Mouse (Mus musculus): ENCODE measurements around the gene Prr5l. TPM values are rescaled to one million over a fixed set of nuclear protein-coding genes. Genes with fewer than 3 reads are reported as not detected.
A peak's percentile ranks its signal among the peaks of the same experiment; 100 is the strongest.

The Prr5l gene
- 6.0 and 6.3 TPM in 2 replicates for polyA plus RNA-seq (2015; fragmentation: Nextera tagmentation; extraction: Ambion mirVana)

DNA sequence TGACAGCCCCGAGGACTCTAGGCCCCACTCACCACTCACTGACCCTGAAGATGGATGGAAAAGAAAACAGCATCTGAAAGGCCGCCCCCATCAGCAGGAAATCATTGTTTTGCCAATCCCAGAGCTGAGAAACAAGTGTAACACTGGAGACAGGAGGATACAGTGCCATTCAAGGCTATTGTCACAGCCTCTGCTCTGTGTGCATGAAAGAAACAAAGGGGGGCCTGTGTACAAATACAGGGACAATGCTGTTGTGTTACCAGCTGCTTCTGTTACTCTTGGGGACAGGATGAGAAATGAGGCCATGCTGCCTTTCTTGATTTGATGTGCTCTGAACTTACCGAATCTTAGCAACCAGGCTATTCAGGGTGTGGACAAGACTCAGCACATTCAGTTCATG, at the start of gene Prr5l:
TSS of gene Prr5l (minus strand) at position 30 of the 400 bp plus-strand sequence.
- 9% methylated on average over 3 of the region's 3 CpGs for whole genome bisulfite sequencing

DNA sequence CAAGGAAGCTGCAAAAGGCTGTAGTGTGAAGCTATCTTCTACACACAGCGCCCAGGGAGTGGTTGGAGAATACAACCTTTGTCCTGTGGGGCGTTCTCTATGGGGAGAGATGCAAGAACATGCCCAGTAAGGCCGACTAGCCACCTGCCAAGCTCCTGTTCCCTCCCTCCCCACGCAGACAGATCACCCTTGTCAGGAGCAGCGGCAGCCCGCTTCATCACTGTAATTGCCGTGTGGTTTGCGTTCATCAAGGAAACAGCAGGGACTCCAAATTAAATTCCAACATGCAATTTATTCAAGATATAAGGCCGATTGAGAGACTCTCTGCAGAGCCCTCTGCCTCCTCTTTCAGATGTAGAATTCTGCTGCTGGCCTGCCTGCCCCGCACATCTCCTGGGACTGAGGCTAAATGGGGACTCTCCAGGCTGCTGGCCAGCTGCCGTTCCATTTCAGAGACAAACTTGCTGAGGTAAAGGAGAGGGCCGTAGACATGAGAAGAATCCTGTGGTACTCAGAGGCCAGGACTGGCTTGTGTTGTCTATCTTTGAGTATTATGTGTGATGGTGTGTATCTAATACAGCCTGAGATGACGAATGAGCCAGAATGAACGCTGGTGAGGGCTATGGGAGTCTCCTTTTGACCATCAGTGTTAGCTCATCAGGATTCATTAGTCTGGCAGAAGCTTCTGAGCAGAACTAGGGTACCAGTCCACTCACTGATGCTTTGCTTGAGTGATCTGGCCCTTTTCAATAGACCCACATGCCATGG, 49.5 kb upstream of the Prr5l start:
- no peaks in the 10 kb centered on the region for H3K36me3 ChIP-seq (ENCODE audit: control insufficient read depth, insufficient read depth, low read length)
- 0 out of 2 replicates have a peak overlapping the region, but pooled peaks have one; percentile 32 for H3K27ac ChIP-seq (ENCODE audit: low read depth, low read length)
- peaks cover 12% of the 10 kb centered on the region for H3K4me1 ChIP-seq (ENCODE audit: control insufficient read depth, insufficient read depth, low read depth, low read length)
- H3K27me3 ChIP-seq (replicated peaks; ENCODE audit: control insufficient read depth, insufficient read depth, low read length), result no peaks in the 10 kb centered on the region
- peak; percentile 72 for ATAC-seq
- H3K9me3 ChIP-seq (ENCODE audit: control insufficient read depth, low read length), result no peaks in the 10 kb centered on the region
- no peak overlapping the region for H3K4me2 ChIP-seq (ENCODE audit: low read length)
- WGBS, result 42% methylated on average over 14 of the region's 14 CpGs
- no peak overlapping the region for H3K4me3 ChIP-seq (ENCODE audit: low read length)
- no peak overlapping the region for H3K9ac ChIP-seq (ENCODE audit: low read depth, low read length)

More for the DNA sequence above, at the start of gene Prr5l:
- Histone ChIP-seq H3K27ac (ENCODE audit: low read depth, low read length) (no peak within 1 kb of the TSS), H3K4me1 (ENCODE audit: control insufficient read depth, insufficient read depth, low read depth, low read length) (peaks cover 7% of the 10 kb centered on the region), H3K36me3 (ENCODE audit: control insufficient read depth, insufficient read depth, low read length) (no peaks in the 10 kb centered on the region), H3K4me2 (ENCODE audit: low read length) (no peak within 1 kb of the TSS), H3K27me3 (replicated peaks; ENCODE audit: control insufficient read depth, insufficient read depth, low read length) (no peaks in the 10 kb centered on the region), H3K9ac (ENCODE audit: low read depth, low read length) (no peak within 1 kb of the TSS), H3K4me3 (ENCODE audit: low read length) (no peak within 1 kb of the TSS), H3K9me3 (ENCODE audit: control insufficient read depth, low read length) (no peaks in the 10 kb centered on the region)
- no peak for ATAC-seq

DNA sequence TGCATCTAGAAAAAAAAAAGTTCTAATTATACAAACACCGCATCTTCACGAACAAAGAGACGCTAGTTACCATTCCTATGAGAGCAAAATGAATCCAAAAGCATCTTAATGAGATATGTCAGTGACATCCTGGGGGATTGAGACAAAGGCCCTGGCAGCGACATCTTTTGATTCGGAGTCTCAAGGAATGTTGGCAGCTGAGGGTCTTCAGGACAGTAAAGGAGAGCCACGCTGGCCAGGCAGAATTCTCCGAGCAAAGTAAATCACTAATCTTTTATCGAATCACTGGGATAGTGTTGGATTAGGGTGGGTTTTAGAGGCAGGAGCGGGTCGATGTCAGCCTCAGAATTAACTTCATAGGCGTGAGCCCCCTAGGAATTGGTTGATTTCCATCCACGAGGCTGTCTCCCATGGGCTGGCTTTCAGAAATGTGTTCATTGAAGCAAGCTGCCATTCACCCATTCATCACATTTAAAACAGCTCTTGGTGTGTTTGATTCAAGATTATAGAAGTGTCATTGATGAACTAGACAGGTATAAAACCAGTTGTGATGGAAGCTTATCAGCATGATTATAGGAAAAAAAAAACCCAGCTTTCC, 42.9 kb upstream of the Prr5l start:
- no peaks in the 10 kb centered on the region for H3K36me3 ChIP-seq (ENCODE audit: control insufficient read depth, insufficient read depth, low read length)
- peaks cover 4% of the 10 kb centered on the region for H3K4me1 ChIP-seq (ENCODE audit: control insufficient read depth, insufficient read depth, low read depth, low read length)
- H3K4me2 ChIP-seq (ENCODE audit: low read length), result no peak overlapping the region
- no peaks in the 10 kb centered on the region for H3K27me3 ChIP-seq (replicated peaks; ENCODE audit: control insufficient read depth, insufficient read depth, low read length)
- no peak overlapping the region for H3K9ac ChIP-seq (ENCODE audit: low read depth, low read length)
- no peak overlapping the region for H3K4me3 ChIP-seq (ENCODE audit: low read length)
- H3K27ac ChIP-seq (ENCODE audit: low read depth, low read length), result no peak overlapping the region
- H3K9me3 ChIP-seq (ENCODE audit: control insufficient read depth, low read length), result no peaks in the 10 kb centered on the region
- WGBS, result 22% methylated on average over 12 of the region's 12 CpGs
- ATAC-seq, result no peak

DNA sequence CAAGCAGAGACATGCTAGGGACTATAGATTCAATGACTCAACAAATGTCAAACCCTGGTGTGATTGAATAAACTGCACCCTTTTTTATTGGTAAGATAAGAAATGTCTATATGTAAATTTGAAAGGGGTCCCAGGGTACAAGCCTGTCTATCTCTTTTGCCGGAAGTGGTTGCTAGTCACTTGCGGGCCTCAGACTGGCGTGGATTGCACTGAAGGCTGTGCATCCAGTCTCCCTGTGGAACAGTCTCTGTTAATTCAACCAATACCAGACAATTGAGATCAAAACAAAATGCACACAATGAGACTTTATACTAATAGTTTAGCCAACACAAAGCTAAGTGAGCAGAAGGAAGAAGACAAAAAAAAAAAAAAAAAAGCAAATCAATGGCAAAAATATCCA, 42.4 kb upstream of the Prr5l start:
- Histone ChIP-seq H3K9ac (ENCODE audit: low read depth, low read length) (no peak overlapping the region), H3K4me2 (ENCODE audit: low read length) (no peak overlapping the region), H3K4me1 (ENCODE audit: control insufficient read depth, insufficient read depth, low read depth, low read length) (peaks cover 4% of the 10 kb centered on the region), H3K4me3 (ENCODE audit: low read length) (no peak overlapping the region), H3K27me3 (replicated peaks; ENCODE audit: control insufficient read depth, insufficient read depth, low read length) (no peaks in the 10 kb centered on the region), H3K36me3 (ENCODE audit: control insufficient read depth, insufficient read depth, low read length) (no peaks in the 10 kb centered on the region), H3K27ac (ENCODE audit: low read depth, low read length) (no peak overlapping the region), H3K9me3 (ENCODE audit: control insufficient read depth, low read length) (no peaks in the 10 kb centered on the region)
- ATAC-seq, result no peak
- 65% methylated on average over 3 of the region's 3 CpGs for WGBS

DNA sequence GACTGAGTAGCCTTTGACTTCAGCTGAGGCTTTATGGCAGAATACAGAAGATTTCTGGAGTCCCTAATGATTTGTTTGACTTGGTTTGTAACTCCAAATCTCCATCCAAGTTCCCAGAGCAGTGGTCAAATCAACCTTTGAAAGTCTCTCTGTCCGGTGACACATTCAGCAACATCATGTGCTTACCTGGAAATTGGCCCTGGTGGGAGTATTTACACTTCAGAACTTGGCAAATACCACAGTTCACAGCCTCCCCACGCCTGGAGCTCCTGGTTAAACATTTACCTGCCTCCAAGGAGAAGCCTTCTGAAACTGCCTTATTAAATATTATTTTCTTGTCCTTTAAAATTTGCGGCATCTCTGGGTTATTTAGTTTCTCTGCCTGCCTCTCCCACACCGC, 40.4 kb upstream of the Prr5l start:
- Histone ChIP-seq H3K9me3 (ENCODE audit: control insufficient read depth, low read length) (no peaks in the 10 kb centered on the region), H3K27ac (ENCODE audit: low read depth, low read length) (no peak overlapping the region), H3K4me1 (ENCODE audit: control insufficient read depth, insufficient read depth, low read depth, low read length) (peaks cover 4% of the 10 kb centered on the region), H3K4me3 (ENCODE audit: low read length) (no peak overlapping the region), H3K27me3 (replicated peaks; ENCODE audit: control insufficient read depth, insufficient read depth, low read length) (no peaks in the 10 kb centered on the region), H3K36me3 (ENCODE audit: control insufficient read depth, insufficient read depth, low read length) (no peaks in the 10 kb centered on the region), H3K9ac (ENCODE audit: low read depth, low read length) (no peak overlapping the region), H3K4me2 (ENCODE audit: low read length) (no peak overlapping the region)
- 88% methylated on average over 4 of the region's 4 CpGs for WGBS
- ATAC-seq, result no peak

DNA sequence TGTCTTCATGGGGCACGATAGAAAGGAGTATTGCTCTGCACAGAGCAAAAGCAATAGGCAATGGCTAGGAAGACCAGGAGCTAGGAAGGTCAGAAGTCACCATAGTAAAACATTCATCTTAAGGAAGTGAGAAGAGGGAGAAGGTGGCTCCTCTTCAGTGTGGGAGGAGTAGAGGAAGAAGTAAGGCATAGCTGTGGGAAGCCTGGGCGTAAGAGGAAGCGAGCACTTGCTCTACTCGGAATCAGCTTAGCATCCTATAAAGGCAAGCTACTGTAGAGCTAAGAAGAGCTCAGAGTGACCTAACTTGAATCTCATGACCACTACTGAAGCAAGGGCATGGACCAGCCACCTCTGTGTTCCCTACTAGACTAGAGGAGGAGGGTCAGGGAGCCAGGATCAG, 39.5 kb upstream of the Prr5l start:
- Histone ChIP-seq H3K27me3 (replicated peaks; ENCODE audit: control insufficient read depth, insufficient read depth, low read length) (no peaks in the 10 kb centered on the region), H3K4me2 (ENCODE audit: low read length) (no peak overlapping the region), H3K4me3 (ENCODE audit: low read length) (no peak overlapping the region), H3K9me3 (ENCODE audit: control insufficient read depth, low read length) (no peaks in the 10 kb centered on the region), H3K27ac (ENCODE audit: low read depth, low read length) (no peak overlapping the region), H3K36me3 (ENCODE audit: control insufficient read depth, insufficient read depth, low read length) (no peaks in the 10 kb centered on the region), H3K4me1 (ENCODE audit: control insufficient read depth, insufficient read depth, low read depth, low read length) (peaks cover 4% of the 10 kb centered on the region), H3K9ac (ENCODE audit: low read depth, low read length) (no peak overlapping the region)
- ATAC-seq, result no peak
- 98% methylated on average over 4 of the region's 4 CpGs for WGBS

DNA sequence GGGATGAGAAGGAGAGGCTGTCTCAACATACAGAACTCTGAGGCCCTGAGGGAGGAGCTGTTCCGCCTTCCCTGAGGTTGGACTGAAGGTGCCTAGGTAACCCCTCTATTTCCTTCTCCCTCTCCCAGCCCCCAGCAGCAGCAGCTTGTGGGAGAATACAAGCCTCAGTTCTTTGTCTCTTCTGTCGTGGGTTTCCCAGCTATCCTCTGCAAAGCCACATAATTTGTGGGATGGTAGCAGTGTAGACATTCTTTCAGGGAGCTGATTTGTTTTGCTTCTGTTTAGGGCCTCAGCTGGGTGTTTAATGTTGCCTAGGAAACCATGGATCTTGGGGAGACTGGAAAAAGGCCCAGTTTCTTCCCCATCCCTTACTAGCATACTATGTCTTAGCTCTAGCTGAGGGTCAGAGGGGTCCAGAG, 37.3 kb upstream of the Prr5l start:
- 28% methylated on average over 2 of the region's 2 CpGs for WGBS
- Histone ChIP-seq H3K36me3 (ENCODE audit: control insufficient read depth, insufficient read depth, low read length) (no peaks in the 10 kb centered on the region), H3K27ac (ENCODE audit: low read depth, low read length) (no peak overlapping the region), H3K4me2 (ENCODE audit: low read length) (no peak overlapping the region), H3K9me3 (ENCODE audit: control insufficient read depth, low read length) (no peaks in the 10 kb centered on the region; the same call in 1 of the 2 replicates), H3K9ac (ENCODE audit: low read depth, low read length) (no peak overlapping the region), H3K4me3 (ENCODE audit: low read length) (no peak overlapping the region), H3K27me3 (replicated peaks; ENCODE audit: control insufficient read depth, insufficient read depth, low read length) (no peaks in the 10 kb centered on the region), H3K4me1 (ENCODE audit: control insufficient read depth, insufficient read depth, low read depth, low read length) (no peaks in the 10 kb centered on the region)
- peak; percentile 54 for ATAC-seq

DNA sequence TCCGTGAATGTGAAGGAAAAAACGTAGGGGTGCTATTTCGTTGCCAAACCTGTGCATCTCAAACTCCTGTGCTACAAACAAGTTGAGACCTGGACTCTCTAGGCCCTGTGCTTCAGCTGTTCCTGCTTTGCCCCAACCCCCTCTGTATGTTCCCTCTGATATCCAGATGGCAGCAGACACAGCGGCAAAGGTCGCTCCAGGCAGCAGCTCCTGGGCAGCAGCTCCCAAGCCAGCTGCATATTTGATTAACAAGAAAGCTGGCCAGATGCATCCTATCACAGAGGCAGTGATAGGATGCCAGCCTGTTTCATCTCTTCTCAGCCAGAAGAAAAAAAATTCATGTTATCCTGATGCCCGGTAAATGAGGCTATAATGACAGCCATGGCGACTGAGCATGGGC, 35.7 kb upstream of the Prr5l start:
- 59% methylated on average over 7 of the region's 7 CpGs for WGBS
- no peaks in the 10 kb centered on the region for H3K36me3 ChIP-seq (ENCODE audit: control insufficient read depth, insufficient read depth, low read length)
- peak; percentile 55; the same call in 1 of the 2 replicates for ATAC-seq
- H3K4me3 ChIP-seq (ENCODE audit: low read length), result no peak overlapping the region
- no peaks in the 10 kb centered on the region for H3K4me1 ChIP-seq (ENCODE audit: control insufficient read depth, insufficient read depth, low read depth, low read length)
- H3K9ac ChIP-seq (ENCODE audit: low read depth, low read length), result no peak overlapping the region
- no peak overlapping the region for H3K27ac ChIP-seq (ENCODE audit: low read depth, low read length)
- no peaks in the 10 kb centered on the region for H3K27me3 ChIP-seq (replicated peaks; ENCODE audit: control insufficient read depth, insufficient read depth, low read length)
- no peaks in the 10 kb centered on the region; the same call in 1 of the 2 replicates for H3K9me3 ChIP-seq (ENCODE audit: control insufficient read depth, low read length)
- H3K4me2 ChIP-seq (ENCODE audit: low read length), result no peak overlapping the region

DNA sequence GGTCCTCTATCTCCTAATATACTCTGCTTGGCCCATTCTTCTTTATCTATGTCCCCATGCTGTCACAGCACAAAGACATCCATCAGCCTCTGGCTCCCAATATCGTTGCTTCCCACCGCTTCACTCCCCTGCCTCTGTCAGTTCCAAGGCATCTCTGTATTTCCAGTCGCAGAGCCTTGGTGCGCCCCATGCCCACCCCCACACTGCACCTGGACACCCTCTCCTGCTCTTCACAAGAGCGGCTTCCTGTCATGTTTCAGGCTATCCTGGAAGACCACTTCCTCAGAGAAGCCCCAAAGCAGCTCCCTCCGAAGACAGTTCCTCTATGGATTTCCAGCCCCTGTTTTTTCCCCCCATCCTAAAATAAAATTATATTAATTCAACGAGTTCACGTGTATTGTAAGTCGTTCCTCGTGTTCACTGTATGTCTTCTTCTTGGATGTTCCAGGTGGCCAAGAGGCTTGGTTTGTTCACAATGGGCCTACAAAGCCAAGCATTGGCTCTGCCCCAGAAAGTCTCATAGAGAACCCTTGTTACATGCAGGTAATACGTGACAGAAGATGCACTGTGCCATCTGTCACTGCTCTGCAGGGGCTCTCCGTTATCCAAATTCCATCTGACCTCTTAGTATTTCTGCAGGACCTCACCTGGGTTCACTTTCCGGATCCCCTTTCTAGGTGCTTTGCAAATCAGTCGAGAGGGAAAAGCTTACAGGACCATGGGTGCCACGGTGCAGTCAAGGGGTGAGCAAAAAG, 26.7 kb upstream of the Prr5l start:
- no peaks in the 10 kb centered on the region for H3K27me3 ChIP-seq (replicated peaks; ENCODE audit: control insufficient read depth, insufficient read depth, low read length)
- ATAC-seq, result no peak
- no peak overlapping the region for H3K9ac ChIP-seq (ENCODE audit: low read depth, low read length)
- no peaks in the 10 kb centered on the region for H3K36me3 ChIP-seq (ENCODE audit: control insufficient read depth, insufficient read depth, low read length)
- H3K4me1 ChIP-seq (ENCODE audit: control insufficient read depth, insufficient read depth, low read depth, low read length), result peaks cover 9% of the 10 kb centered on the region
- no peak overlapping the region for H3K27ac ChIP-seq (ENCODE audit: low read depth, low read length)
- H3K4me2 ChIP-seq (ENCODE audit: low read length), result no peak overlapping the region
- WGBS, result 77% methylated on average over 15 of the region's 15 CpGs
- H3K4me3 ChIP-seq (ENCODE audit: low read length), result no peak overlapping the region
- H3K9me3 ChIP-seq (ENCODE audit: control insufficient read depth, low read length), result no peaks in the 10 kb centered on the region

All from hindbrain, embryonic 16.5 days (tissue).